Mouse (Mus musculus) forebrain, embryonic 15.5 days (tissue): ENCODE results near the gene Olfr630. TPM values are rescaled to one million over a fixed set of nuclear protein-coding genes. Genes with fewer than 3 reads are reported as not detected.
"Not testable (repeated sequence)": the region's sequence is repeated elsewhere in the genome, so short reads cannot be mapped to it uniquely, and the experiment has no call there.

Experiments
- ATAC-seq: fragments of 200-750 bp; cut with Nextera tagmentation; replicated peaks from 2 replicates; pipeline ENCODE4 v1.8.0; 2017; ENCODE audit warnings: mild to moderate bottlenecking, moderate TSS enrichment, moderate library complexity
- H3K27ac ChIP-seq: fragments of 300-500 bp; sonication (generic); replicated peaks from 2 replicates; pipeline ENCODE4 v1.5.1; 2015; ENCODE audit warnings: mild to moderate bottlenecking, inconsistent platforms
- H3K27me3 ChIP-seq: fragments of 300-500 bp; sonication (generic); 2 replicates; pipeline ENCODE4 v1.6.1; 2015; ENCODE audit warnings: inconsistent platforms
- H3K36me3 ChIP-seq: fragments of 300-500 bp; sonication (generic); 2 replicates; pipeline ENCODE4 v1.6.1; 2015; ENCODE audit warnings: mild to moderate bottlenecking, inconsistent platforms
- H3K4me1 ChIP-seq: fragments of 300-500 bp; sonication (generic); 2 replicates; pipeline ENCODE4 v1.6.1; 2015; ENCODE audit warnings: inconsistent platforms
- H3K4me2 ChIP-seq: fragments of 300-500 bp; sonication (generic); replicated peaks from 2 replicates; pipeline ENCODE4 v1.6.1; 2015; ENCODE audit warnings: mild to moderate bottlenecking, inconsistent platforms
- H3K4me3 ChIP-seq: fragments of 300-500 bp; sonication (generic); 2 replicates; pipeline ENCODE4 v1.5.1; 2015; ENCODE audit warnings: mild to moderate bottlenecking, inconsistent platforms
- H3K9ac ChIP-seq: fragments of 300-500 bp; sonication (generic); replicated peaks from 2 replicates; pipeline ENCODE4 v1.6.1; 2015; ENCODE audit warnings: mild to moderate bottlenecking, inconsistent platforms
- H3K9me3 ChIP-seq: fragments of 300-500 bp; sonication (generic); 2 replicates; pipeline ENCODE4 v1.6.1; 2016; ENCODE audit warnings: inconsistent platforms
- WGBS: fragments of 180-500 bp; shearing (Covaris S2); methylation state at CpG from one replicate; pipeline ENCODE4 v1.1.7; 2015; ENCODE audit warnings: mixed read lengths; 5-methylcytosine and 5-hydroxymethylcytosine counted together
- polyA plus RNA-seq: library from polyadenylated mRNA; unstranded; fragments of >200 nt; fragmentation: Nextera tagmentation; extraction: Ambion mirVana; gene quantifications from 2 replicates; pipeline ENCODE4 v1.2.1, GENCODE M21; 2015

The Olfr630 gene
- not detected in 2 replicates for polyA plus RNA-seq

GRCm38 (mm10) chr7:103757233-103757632, at the start of gene Olfr630:
Gene Olfr630 (minus strand): TSS chr7:103757333.
- no peak within 1 kb of the TSS for H3K4me2 ChIP-seq
- H3K36me3 ChIP-seq = no peaks in the 10 kb centered on the region
- H3K9ac ChIP-seq = no peak within 1 kb of the TSS
- H3K27ac ChIP-seq = no peak within 1 kb of the TSS
- no peaks in the 10 kb centered on the region for H3K9me3 ChIP-seq
- no peak for ATAC-seq
- WGBS = 50% methylated on average over 2 of the region's 2 CpGs
- H3K27me3 ChIP-seq = no peaks in the 10 kb centered on the region
- H3K4me3 ChIP-seq = no peak within 1 kb of the TSS
- no peaks in the 10 kb centered on the region for H3K4me1 ChIP-seq

DNA sequence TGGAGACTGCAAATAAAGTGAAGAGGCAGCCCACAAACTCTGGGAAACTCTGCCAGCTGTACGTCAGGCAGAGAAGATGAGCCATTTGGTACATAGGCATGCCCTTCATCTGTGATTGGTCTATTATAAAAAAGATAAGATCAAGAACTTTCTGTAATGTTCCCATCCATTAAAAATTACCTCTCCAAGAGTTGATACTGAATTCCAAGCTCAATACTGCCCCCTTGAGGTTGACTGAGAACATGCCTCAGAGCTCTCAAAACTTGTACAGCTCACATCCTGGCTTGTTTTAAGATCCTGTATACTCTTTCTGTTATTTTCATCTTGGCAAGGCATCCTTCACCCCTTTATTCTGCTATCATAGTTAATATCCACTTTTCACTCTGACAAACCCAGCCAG, 49.7 kb upstream of the Olfr630 start:
- Histone ChIP-seq H3K36me3 (no peaks in the 10 kb centered on the region), H3K4me1 (no peaks in the 10 kb centered on the region), H3K4me3 (no peak overlapping the region), H3K4me2 (no peak overlapping the region), H3K9ac (no peak overlapping the region), H3K9me3 (no peaks in the 10 kb centered on the region), H3K27me3 (no peaks in the 10 kb centered on the region), H3K27ac (no peak overlapping the region)
- WGBS = 53% methylated on average over 1 of the region's 1 CpGs
- no peak for ATAC-seq

- Histone ChIP-seq H3K4me3 (no peak overlapping the region), H3K27ac (no peak overlapping the region), H3K9ac (no peak overlapping the region), H3K27me3 (no peaks in the 10 kb centered on the region), H3K4me2 (no peak overlapping the region), H3K4me1 (no peaks in the 10 kb centered on the region), H3K9me3 (no peaks in the 10 kb centered on the region), H3K36me3 (no peaks in the 10 kb centered on the region)
- 19% methylated on average over 4 of the region's 4 CpGs for WGBS
- no peak for ATAC-seq
Measured at GRCm38 (mm10) chr7:103792669-103793388, 35.7 kb upstream of the Olfr630 start.

DNA sequence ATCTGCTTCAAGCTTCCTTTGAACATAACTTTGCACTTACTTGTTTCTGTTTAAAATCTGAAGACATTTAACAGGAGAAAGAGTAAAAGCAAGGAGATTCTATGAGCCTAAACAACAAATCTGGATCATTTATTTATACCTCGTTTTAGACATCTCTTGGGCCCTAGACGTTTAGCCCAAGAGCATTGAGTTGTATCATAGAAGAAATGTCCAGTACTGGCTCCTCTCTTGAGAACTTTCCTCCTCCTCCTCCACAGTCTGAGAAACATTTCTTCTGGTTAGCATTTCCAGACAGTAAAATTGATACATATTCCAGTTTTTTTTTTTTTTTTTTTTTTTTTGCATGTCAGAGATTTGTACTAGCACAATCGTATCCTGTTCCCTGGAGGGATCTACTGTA, 34.6 kb upstream of the Olfr630 start, which contains the start of gene Olfr67:
Olfr67 (minus strand) TSS at position 101 of the 400 bp plus-strand sequence.
- no peak within 1 kb of the TSS for H3K4me3 ChIP-seq
- no peaks in the 10 kb centered on the region for H3K4me1 ChIP-seq
- no peaks in the 10 kb centered on the region for H3K36me3 ChIP-seq
- ATAC-seq = no peak
- H3K4me2 ChIP-seq = no peak within 1 kb of the TSS
- WGBS = 88% methylated on average over 3 of the region's 3 CpGs
- no peaks in the 10 kb centered on the region for H3K9me3 ChIP-seq
- no peak within 1 kb of the TSS for H3K27ac ChIP-seq
- H3K9ac ChIP-seq = no peak within 1 kb of the TSS
- H3K27me3 ChIP-seq = no peaks in the 10 kb centered on the region

- no peaks in the 10 kb centered on the region for H3K9me3 ChIP-seq
- H3K27me3 ChIP-seq = no peaks in the 10 kb centered on the region
- 79% methylated on average over 3 of the region's 3 CpGs for WGBS
- H3K27ac ChIP-seq = no peak within 1 kb of the TSS
- H3K4me2 ChIP-seq = no peak within 1 kb of the TSS
- no peak within 1 kb of the TSS for H3K4me3 ChIP-seq
- no peak for ATAC-seq
- H3K4me1 ChIP-seq = no peaks in the 10 kb centered on the region
- no peak within 1 kb of the TSS for H3K9ac ChIP-seq
- no peaks in the 10 kb centered on the region for H3K36me3 ChIP-seq
Measured at GRCm38 (mm10) chr7:103779598-103779997, 22.5 kb upstream of the Olfr630 start, which contains the start of gene Olfr68. Gene Olfr68 (minus strand): TSS chr7:103779698.

DNA sequence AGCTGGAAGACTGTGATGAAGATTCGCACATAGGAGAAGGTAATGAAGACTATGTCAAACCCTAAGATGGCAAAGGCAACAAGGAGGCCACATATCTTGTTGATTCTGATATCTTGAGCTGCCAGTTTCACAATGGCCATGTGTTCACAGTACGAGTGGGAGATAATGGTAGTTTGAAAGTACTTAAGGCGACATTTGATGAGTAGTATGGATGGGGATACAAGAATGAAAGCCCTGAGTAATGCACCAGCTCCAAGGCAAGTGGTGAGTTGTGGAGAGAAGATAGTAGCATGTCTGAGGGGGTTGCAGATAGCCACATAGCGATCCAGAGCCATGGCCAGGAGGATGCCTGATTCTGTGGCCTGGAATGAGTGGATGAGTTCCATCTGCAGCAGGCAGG, 20.5 kb upstream of the Olfr630 start:
- not testable (repeated sequence) for H3K27ac ChIP-seq, H3K36me3 ChIP-seq, H3K9ac ChIP-seq, H3K4me2 ChIP-seq, H3K4me3 ChIP-seq, H3K4me1 ChIP-seq, ATAC-seq, H3K9me3 ChIP-seq, H3K27me3 ChIP-seq
- WGBS = 90% methylated on average over 4 of the region's 4 CpGs

GRCm38 (mm10) chr7:103771494-103771893, 14.4 kb upstream of the Olfr630 start, which contains the start of gene Olfr69:
Gene Olfr69 (minus strand): TSS chr7:103771594.
- Histone ChIP-seq H3K27me3 (no peaks in the 10 kb centered on the region), H3K4me2 (no peak within 1 kb of the TSS), H3K9me3 (no peaks in the 10 kb centered on the region), H3K36me3 (no peaks in the 10 kb centered on the region), H3K27ac (no peak within 1 kb of the TSS), H3K9ac (no peak within 1 kb of the TSS), H3K4me3 (no peak within 1 kb of the TSS), H3K4me1 (no peaks in the 10 kb centered on the region)
- 68% methylated on average over 2 of the region's 2 CpGs for WGBS
- no peak for ATAC-seq

GRCm38 (mm10) chr7:103767687-103768086, 10.6 kb upstream of the Olfr630 start:
- H3K36me3 ChIP-seq = not testable (repeated sequence)
- 87% methylated on average over 6 of the region's 6 CpGs for WGBS

DNA sequence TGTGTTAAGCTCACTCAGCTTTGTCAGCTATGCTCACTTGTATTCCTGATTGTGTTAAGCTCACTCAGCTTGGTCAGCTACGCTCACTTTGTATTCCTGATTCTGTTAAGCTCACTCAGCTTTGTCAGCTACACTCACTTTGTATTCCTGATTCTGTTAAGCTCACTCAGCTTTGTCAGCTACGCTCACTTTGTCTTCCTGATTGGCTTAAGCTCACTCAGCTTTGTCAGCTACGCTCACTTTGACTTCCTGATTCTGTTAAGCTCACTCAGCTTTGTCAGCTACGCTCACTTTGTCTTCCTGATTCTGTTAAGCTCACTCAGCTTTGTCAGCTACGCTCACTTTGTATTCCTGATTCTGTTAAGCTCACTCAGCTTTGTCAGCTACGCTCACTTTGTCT, 5.1 kb upstream of the Olfr630 start:
- H3K4me2 ChIP-seq, H3K4me3 ChIP-seq, ATAC-seq, H3K9me3 ChIP-seq, H3K9ac ChIP-seq, H3K27me3 ChIP-seq, H3K4me1 ChIP-seq, H3K27ac ChIP-seq, H3K36me3 ChIP-seq: not testable (repeated sequence)
- 88% methylated on average over 6 of the region's 6 CpGs for WGBS

More at GRCm38 (mm10) chr7:103767687-103768086, 10.6 kb upstream of the Olfr630 start:
- not testable (repeated sequence) for H3K9me3 ChIP-seq, ATAC-seq, H3K4me1 ChIP-seq, H3K27me3 ChIP-seq, H3K4me2 ChIP-seq, H3K27ac ChIP-seq, H3K9ac ChIP-seq, H3K4me3 ChIP-seq

DNA sequence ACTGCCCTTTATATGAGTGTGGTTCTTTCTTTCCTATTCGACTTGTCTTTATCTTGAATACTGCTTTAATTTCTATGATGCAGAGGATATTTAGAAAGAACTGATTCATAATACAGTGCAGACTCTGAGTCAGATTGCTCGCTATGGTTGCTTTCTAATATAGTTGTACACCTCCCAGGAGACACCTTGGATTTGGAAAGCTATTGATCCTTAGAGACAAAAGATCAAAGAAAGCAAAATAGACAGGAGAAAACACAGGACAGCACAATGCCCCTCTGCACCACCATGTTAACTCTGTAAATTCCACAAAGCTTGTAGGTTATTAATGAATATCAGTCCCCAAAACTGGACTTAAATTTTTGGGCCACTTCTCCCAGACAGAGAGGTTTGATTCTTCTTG, 12.3 kb downstream of the Olfr630 start, which contains the start of gene Olfr629:
Olfr629 (minus strand) TSS at position 101 of the 400 bp plus-strand sequence.
- no peak for ATAC-seq
- H3K4me2 ChIP-seq = no peak within 1 kb of the TSS
- no peaks in the 10 kb centered on the region for H3K27me3 ChIP-seq
- H3K4me1 ChIP-seq = no peaks in the 10 kb centered on the region
- H3K9me3 ChIP-seq = no peaks in the 10 kb centered on the region
- H3K36me3 ChIP-seq = no peaks in the 10 kb centered on the region
- no peak within 1 kb of the TSS for H3K9ac ChIP-seq
- WGBS = 73% methylated on average over 2 of the region's 2 CpGs
- no peak within 1 kb of the TSS for H3K4me3 ChIP-seq
- no peak within 1 kb of the TSS for H3K27ac ChIP-seq

- Histone ChIP-seq H3K4me2 (no peak within 1 kb of the TSS), H3K4me1 (no peaks in the 10 kb centered on the region), H3K36me3 (no peaks in the 10 kb centered on the region), H3K9ac (no peak within 1 kb of the TSS), H3K27ac (no peak within 1 kb of the TSS), H3K4me3 (no peak within 1 kb of the TSS), H3K9me3 (no peaks in the 10 kb centered on the region), H3K27me3 (no peaks in the 10 kb centered on the region)
- 84% methylated on average over 1 of the region's 1 CpGs for WGBS
- no peak for ATAC-seq
Measured at GRCm38 (mm10) chr7:103730074-103730473, 27.1 kb downstream of the Olfr630 start, which contains the start of gene Olfr628. Gene Olfr628 (plus strand): TSS chr7:103730374.

DNA sequence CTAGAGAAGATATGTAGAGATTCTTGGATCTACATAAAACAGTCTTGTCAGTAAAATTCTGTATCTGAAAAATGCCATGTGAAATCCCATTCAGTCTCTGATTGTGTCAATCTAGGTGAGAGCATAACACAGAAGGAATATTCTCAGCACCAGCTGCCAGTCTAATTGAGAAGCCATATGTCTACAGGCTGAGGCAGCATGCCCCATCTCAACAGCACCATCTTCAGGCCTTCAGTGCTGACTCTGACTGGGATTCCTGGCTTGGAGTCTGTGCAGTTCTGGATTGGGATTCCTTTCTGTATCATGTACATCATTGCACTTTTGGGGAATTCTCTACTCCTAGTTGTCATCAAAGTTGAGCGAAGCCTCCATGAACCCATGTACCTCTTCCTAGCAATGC, 40.7 kb downstream of the Olfr630 start:
- not testable (repeated sequence) for H3K4me2 ChIP-seq, H3K27ac ChIP-seq, H3K36me3 ChIP-seq, ATAC-seq, H3K27me3 ChIP-seq, H3K9me3 ChIP-seq, H3K4me3 ChIP-seq, H3K4me1 ChIP-seq, H3K9ac ChIP-seq
- 93% methylated on average over 1 of the region's 1 CpGs for WGBS

DNA sequence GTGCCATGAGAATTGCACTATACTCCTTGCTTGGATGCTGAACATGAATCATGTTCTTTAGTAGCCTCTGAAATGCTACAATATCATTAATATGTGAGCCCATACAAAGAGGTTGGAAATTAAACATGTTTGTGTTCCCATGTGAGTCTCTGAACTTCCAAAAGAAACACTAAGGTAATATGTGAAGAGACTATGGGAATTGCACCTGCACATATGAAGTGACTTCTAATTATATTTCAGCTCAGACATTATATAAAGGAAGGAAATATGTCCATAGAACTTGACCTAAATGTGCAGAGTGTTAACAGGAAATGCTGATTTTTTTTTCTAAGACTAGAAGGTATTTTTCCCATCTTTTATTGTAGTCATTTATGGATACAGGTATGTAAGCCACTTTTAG, 42.8 kb downstream of the Olfr630 start, which contains the start of gene Olfr243:
Olfr243 (plus strand) TSS at position 301 of the 400 bp plus-strand sequence.
- Histone ChIP-seq H3K27me3 (no peaks in the 10 kb centered on the region), H3K36me3 (no peaks in the 10 kb centered on the region), H3K9me3 (no peaks in the 10 kb centered on the region), H3K4me1 (no peaks in the 10 kb centered on the region), H3K4me3 (no peak within 1 kb of the TSS), H3K9ac (no peak within 1 kb of the TSS), H3K27ac (no peak within 1 kb of the TSS), H3K4me2 (no peak within 1 kb of the TSS)
- ATAC-seq = no peak
